Mouse (Mus musculus) forebrain, embryonic 10.5 days (tissue): ENCODE data around the gene Helz. TPM values are rescaled to one million over a fixed set of nuclear protein-coding genes. Genes with fewer than 3 reads are reported as not detected.
"Not testable (repeated sequence)": the region's sequence is repeated elsewhere in the genome, so short reads cannot be mapped to it uniquely, and the experiment has no call there.

Source experiments
- DNase-seq: peaks from one replicate; pipeline ENCODE4 v3.0.0-alpha.2; 2017; ENCODE audit warnings: low spot score; ENCODE audit errors: extremely low spot score
- H3K27ac ChIP-seq: fragments of 300-500 bp; sonication (generic); 2 replicates; pipeline ENCODE4 v1.5.1; 2016; ENCODE audit warnings: mild to moderate bottlenecking
- H3K27me3 ChIP-seq: fragments of 300-500 bp; sonication (generic); 2 replicates; pipeline ENCODE4 v1.6.1; 2016; ENCODE audit warnings: mild to moderate bottlenecking; ENCODE audit not compliant: poor library complexity, severe bottlenecking
- H3K36me3 ChIP-seq: fragments of 300-500 bp; sonication (generic); replicated peaks from 2 replicates; pipeline ENCODE4 v1.6.1; 2016; ENCODE audit warnings: mild to moderate bottlenecking, moderate library complexity
- H3K4me1 ChIP-seq: fragments of 300-500 bp; sonication (generic); 2 replicates; pipeline ENCODE4 v1.6.1; 2016
- H3K4me3 ChIP-seq: fragments of 300-500 bp; sonication (generic); 2 replicates; pipeline ENCODE4 v1.5.1; 2016; ENCODE audit warnings: mild to moderate bottlenecking, moderate library complexity
- H3K9me3 ChIP-seq: fragments of 300-500 bp; sonication (generic); 2 replicates; pipeline ENCODE4 v1.6.1; 2016; ENCODE audit warnings: mild to moderate bottlenecking, moderate library complexity
- WGBS: fragments of 180-500 bp; shearing (Covaris S2); methylation state at CpG from one replicate; pipeline ENCODE4 v1.1.7; 2016; 5-methylcytosine and 5-hydroxymethylcytosine counted together
- polyA plus RNA-seq: library from polyadenylated mRNA; unstranded; fragments of >200 nt; fragmentation: Nextera tagmentation; extraction: Ambion mirVana; gene quantifications from 2 replicates; pipeline ENCODE4 v1.2.1, GENCODE M21; 2016

Gene Helz
- 20.5 and 23.0 TPM in 2 replicates for polyA plus RNA-seq

DNA sequence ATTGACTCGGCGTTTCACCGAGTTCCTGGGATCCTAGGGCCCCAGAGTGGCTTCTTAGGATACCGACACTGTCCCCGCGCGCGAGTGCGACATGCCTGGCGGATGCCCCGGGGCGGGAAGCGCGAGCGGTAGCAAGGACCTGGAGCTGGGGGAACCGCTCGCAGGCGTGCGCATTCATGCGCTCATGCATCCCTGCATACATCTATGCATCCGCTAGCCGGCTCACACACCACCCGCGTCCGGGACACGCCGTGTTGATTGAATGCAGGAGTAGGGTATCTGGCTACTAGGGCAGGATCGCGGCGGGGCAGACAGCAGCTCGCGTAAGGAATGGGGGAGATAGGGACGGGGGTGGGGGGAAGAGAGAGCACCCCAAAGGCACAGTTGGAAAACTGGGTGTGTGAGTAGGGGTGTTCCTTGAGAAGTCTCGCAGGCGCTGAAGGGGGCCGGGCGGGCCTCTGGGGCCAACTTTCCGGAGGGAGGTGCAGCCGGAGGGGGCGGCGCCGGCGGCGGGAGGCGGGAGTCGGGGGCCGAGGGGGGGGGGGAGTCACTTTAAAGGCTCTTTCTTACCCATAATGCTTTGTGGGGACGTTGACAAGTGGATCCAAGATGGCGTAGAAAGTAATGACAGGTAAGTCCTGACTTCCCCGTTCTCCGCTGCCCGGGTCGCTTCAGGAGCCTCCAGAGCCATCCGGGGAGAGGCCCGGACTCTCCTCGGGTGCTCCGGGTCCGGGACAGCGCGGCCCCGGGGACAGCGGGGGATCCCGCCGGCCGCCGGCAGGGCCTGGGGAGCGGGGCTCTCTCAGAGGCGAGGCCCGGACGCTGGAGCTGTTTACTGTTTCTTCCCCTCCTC lies at the start of gene Helz:
TSS of gene Helz (plus strand) at position 580 of the 853 bp plus-strand sequence.
- WGBS = under 1% methylated on average over 70 of the region's 70 CpGs
- Histone ChIP-seq H3K27me3 (peaks cover 11% of the 10 kb centered on the region), H3K4me3 (peak within 1 kb of the TSS; percentile 74), H3K27ac (peak within 1 kb of the TSS; percentile 93), H3K9me3 (no peaks in the 10 kb centered on the region), H3K36me3 (peaks cover 32% of the 10 kb centered on the region), H3K4me1 (peaks cover 23% of the 10 kb centered on the region)
- DNase-seq = peak; percentile 83

DNA sequence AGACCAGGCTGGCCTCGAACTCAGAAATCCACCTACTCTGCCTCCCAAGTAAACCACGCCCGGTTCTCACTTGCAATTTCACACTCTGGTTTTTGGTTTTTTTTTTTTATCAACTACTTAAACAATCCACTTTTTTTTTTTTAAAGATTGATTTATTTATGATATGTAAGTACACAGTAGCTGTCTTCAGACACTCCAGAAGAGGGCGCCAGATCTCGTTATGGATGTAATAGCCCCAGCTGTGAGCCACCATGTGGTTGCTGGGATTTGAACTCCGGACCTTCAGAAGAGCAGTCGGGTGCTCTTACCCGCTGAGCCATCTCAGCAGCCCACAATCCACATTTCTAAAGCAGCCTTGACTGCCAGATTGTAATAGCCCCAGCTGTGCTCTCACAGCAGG lies 44.9 kb upstream of the Helz start:
- H3K27me3 ChIP-seq = no peaks in the 10 kb centered on the region
- H3K36me3 ChIP-seq = peaks cover 52% of the 10 kb centered on the region
- no peaks in the 10 kb centered on the region for H3K4me1 ChIP-seq
- WGBS = 88% methylated on average over 8 of the region's 8 CpGs
- no peak overlapping the region for H3K27ac ChIP-seq
- DNase-seq = no peak
- H3K4me3 ChIP-seq = no peak overlapping the region
- no peaks in the 10 kb centered on the region for H3K9me3 ChIP-seq

- not testable (repeated sequence) for H3K4me3 ChIP-seq, H3K27ac ChIP-seq, H3K27me3 ChIP-seq, H3K4me1 ChIP-seq, DNase-seq, H3K9me3 ChIP-seq
- H3K36me3 ChIP-seq = peaks cover 37% of the 10 kb centered on the region
- WGBS = 92% methylated on average over 3 of the region's 4 CpGs
These were observed 43.4 kb upstream of the Helz start for GRCm38 (mm10) chr11:107504364-107504763.

- no peak for DNase-seq
- Histone ChIP-seq H3K27ac (no peak overlapping the region), H3K4me1 (peaks cover 19% of the 10 kb centered on the region), H3K9me3 (no peaks in the 10 kb centered on the region), H3K36me3 (peaks cover 26% of the 10 kb centered on the region), H3K4me3 (no peak overlapping the region), H3K27me3 (peaks cover 13% of the 10 kb centered on the region)
- 75% methylated on average over 1 of the region's 1 CpGs for WGBS
These were observed 41.5 kb upstream of the Helz start for GRCm38 (mm10) chr11:107506260-107506659.

GRCm38 (mm10) chr11:107509631-107510338 lies 37.9 kb upstream of the Helz start:
- peaks cover 3% of the 10 kb centered on the region; the same call in 1 of the 2 replicates for H3K36me3 ChIP-seq
- H3K4me3 ChIP-seq = peak overlapping the region; percentile 25; the same call in 1 of the 2 replicates
- H3K27me3 ChIP-seq = peaks cover 13% of the 10 kb centered on the region
- no peak overlapping the region for H3K27ac ChIP-seq
- DNase-seq = peak; percentile 44
- peaks cover 19% of the 10 kb centered on the region for H3K4me1 ChIP-seq
- WGBS = 27% methylated on average over 11 of the region's 11 CpGs
- no peaks in the 10 kb centered on the region for H3K9me3 ChIP-seq

- Histone ChIP-seq H3K9me3 (no peaks in the 10 kb centered on the region), H3K27ac (peak overlapping the region; percentile 62), H3K36me3 (no peaks in the 10 kb centered on the region), H3K4me3 (peak overlapping the region; percentile 33), H3K4me1 (peaks cover 19% of the 10 kb centered on the region), H3K27me3 (peaks cover 13% of the 10 kb centered on the region)
- peak; percentile 45 for DNase-seq
- WGBS = 6% methylated on average over 18 of the region's 18 CpGs
These were observed 37.1 kb upstream of the Helz start for GRCm38 (mm10) chr11:107510362-107511269.

GRCm38 (mm10) chr11:107511954-107512353 lies 35.8 kb upstream of the Helz start:
- not testable (repeated sequence) for H3K4me3 ChIP-seq, H3K27ac ChIP-seq, H3K9me3 ChIP-seq, H3K36me3 ChIP-seq
- 48% methylated on average over 5 of the region's 5 CpGs for WGBS
- peak; percentile 46 for DNase-seq
- Histone ChIP-seq H3K4me1 (peaks cover 19% of the 10 kb centered on the region), H3K27me3 (peaks cover 13% of the 10 kb centered on the region)

DNA sequence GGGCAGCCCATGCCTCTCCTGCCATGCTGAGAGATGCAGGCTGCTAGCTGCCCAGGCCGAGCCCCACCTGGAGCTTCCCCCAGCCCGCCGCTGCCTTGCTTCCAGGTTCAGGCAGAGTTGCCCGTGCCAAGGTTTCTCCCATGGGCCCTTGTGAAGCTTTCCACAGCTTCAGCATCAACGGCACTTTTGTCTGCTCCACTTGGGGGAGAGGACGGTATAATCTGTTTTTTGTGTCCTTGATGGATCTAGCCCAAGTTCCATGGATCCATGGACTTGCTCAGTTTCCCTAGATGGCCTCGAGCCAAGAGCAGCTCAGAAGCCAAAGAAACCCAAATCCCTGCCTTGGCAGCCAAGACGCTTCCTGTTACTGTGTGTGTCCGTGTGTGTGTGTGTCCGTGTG lies 34.7 kb upstream of the Helz start:
- 84% methylated on average over 10 of the region's 10 CpGs for WGBS
- no peak for DNase-seq
- H3K9me3 ChIP-seq = no peaks in the 10 kb centered on the region
- H3K4me1 ChIP-seq = peaks cover 19% of the 10 kb centered on the region
- peaks cover 13% of the 10 kb centered on the region for H3K27me3 ChIP-seq
- no peaks in the 10 kb centered on the region for H3K36me3 ChIP-seq
- no peak overlapping the region for H3K4me3 ChIP-seq
- no peak overlapping the region for H3K27ac ChIP-seq

GRCm38 (mm10) chr11:107516387-107516786 lies 31.3 kb upstream of the Helz start:
- H3K4me3 ChIP-seq = no peak overlapping the region
- no peaks in the 10 kb centered on the region for H3K36me3 ChIP-seq
- no peaks in the 10 kb centered on the region for H3K27me3 ChIP-seq
- DNase-seq = no peak
- 97% methylated on average over 2 of the region's 2 CpGs for WGBS
- no peaks in the 10 kb centered on the region for H3K9me3 ChIP-seq
- H3K4me1 ChIP-seq = no peaks in the 10 kb centered on the region
- no peak overlapping the region for H3K27ac ChIP-seq

DNA sequence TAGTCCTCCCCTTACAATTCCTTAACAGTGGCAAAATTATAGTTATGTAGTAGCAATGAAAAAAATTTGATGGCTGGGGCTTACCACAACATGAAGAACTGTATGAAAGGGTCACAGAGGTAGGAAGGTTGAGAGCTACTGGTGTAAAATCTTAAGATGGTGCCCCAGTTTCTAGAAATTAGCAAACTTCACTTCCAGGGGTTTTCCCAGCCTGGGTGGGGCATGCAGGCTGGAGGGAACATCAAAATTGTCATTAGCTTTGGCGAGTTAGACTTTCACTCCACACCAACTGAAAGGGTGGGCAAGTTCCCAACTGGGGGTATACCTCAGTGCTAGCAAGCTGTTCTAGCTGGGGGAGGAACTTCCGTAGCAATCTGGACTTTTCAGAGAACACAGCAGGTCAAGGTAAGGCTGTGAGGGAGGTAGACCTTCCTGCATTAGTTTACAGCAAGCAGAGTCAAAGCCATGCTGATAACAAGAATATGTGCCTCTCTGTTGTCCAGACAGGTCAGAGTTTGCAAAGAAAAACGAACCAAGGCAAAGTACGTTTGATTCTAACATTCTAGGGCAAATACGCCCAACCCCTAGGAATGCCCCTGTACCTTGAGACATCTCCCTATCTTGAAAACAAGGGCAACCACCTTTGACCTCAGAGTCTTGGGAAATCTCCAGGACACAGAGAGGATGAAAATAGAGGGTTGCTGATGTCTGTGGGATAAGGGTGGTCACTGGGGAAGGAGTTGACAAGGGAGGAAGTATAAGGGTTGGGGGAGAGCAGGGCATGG lies 28.9 kb upstream of the Helz start:
- H3K36me3 ChIP-seq = no peaks in the 10 kb centered on the region
- H3K4me1 ChIP-seq = no peaks in the 10 kb centered on the region
- no peaks in the 10 kb centered on the region for H3K9me3 ChIP-seq
- H3K4me3 ChIP-seq = no peak overlapping the region
- WGBS = 84% methylated on average over 5 of the region's 5 CpGs
- H3K27ac ChIP-seq = no peak overlapping the region
- DNase-seq = no peak
- no peaks in the 10 kb centered on the region for H3K27me3 ChIP-seq

DNA sequence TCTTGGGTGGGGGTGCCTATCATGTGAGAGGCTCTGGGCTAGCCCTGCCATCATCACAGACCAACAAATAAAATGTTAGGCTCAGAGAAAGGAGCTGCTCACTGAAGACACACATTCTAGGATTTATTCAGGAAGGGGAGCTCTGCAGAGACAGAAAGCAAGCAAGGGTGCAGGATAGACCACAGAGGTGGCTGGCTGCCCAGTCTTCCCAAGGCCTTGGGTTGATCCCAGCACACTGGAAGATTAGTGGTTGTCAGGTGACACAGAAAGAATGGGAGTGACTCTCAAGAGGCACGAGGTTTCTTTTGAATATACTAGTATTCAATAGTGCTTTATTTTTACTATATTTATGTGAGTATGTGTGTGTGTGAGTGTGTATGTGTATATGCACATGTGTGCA lies 26.6 kb upstream of the Helz start:
- H3K4me3 ChIP-seq = no peak overlapping the region
- 65% methylated on average over 1 of the region's 1 CpGs for WGBS

GRCm38 (mm10) chr11:107524966-107525365 lies 22.8 kb upstream of the Helz start:
- H3K27me3 ChIP-seq = no peaks in the 10 kb centered on the region
- no peak overlapping the region for H3K27ac ChIP-seq
- DNase-seq = no peak
- H3K4me1 ChIP-seq = peaks cover 19% of the 10 kb centered on the region
- 86% methylated on average over 1 of the region's 1 CpGs for WGBS
- no peak overlapping the region for H3K4me3 ChIP-seq
- H3K9me3 ChIP-seq = no peaks in the 10 kb centered on the region
- no peaks in the 10 kb centered on the region for H3K36me3 ChIP-seq

More for the DNA sequence above, 26.6 kb upstream of the Helz start:
- no peak overlapping the region for H3K27ac ChIP-seq
- H3K27me3 ChIP-seq = no peaks in the 10 kb centered on the region
- no peaks in the 10 kb centered on the region for H3K4me1 ChIP-seq
- no peak for DNase-seq
- no peaks in the 10 kb centered on the region for H3K9me3 ChIP-seq
- no peaks in the 10 kb centered on the region for H3K36me3 ChIP-seq
